Comparison of ENCODE assay signal across 8 mouse cellular contexts in the genomic region with DNA sequence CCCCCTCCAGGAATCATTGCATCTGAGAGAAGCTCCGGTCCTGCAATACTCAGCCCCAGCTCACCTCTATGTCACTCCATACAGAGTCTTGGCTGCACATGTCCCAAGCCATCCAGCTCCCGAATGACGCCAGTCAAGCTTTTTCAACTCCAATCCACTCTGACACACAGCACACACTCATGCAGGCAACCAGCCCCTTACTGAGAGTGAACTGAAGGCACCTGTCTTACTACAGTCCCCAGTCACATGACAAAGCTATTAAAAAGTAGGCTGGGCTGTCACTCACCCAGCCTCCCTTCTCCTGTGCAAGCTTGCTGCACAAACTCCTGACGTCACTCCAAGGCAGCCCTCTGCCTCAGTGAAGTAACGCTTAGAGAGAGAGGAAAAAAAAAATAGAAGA. TPM values are rescaled to one million over a fixed set of nuclear protein-coding genes. Genes with fewer than 3 reads are reported as not detected.
DNase-seq lines count a peak whose midpoint lies in the region; ATAC-seq and TF ChIP-seq lines count a peak whose summit lies in the region.

No protein-coding gene starts in this region.

- no peak for DNase-seq in thymus, adult 2 months
- no peak for DNase-seq in thymus, postnatal 14 days
- peak; percentile 68 for DNase-seq in embryo, embryonic 10 days (ENCODE audit: low spot score)
- DNase-seq in gastrocnemius, postnatal 36 days, result peak; percentile 15 to 24
- DNase-seq in naive thymus-derived CD4-positive, alpha-beta T cell, adult 2 months (ENCODE audit: low read depth), result peak; percentile 27
- no peak for DNase-seq in urinary bladder, adult 2 months (ENCODE audit: low spot score)

- peak; percentile 89 for ATAC-seq in intestine, embryonic 16.5 days
- peak; percentile 57 for ATAC-seq in liver, embryonic 12.5 days

- H3K9ac ChIP-seq in intestine, embryonic 16.5 days (ENCODE audit: low read depth, low read length), result peak overlapping the region; percentile 53
- no peak overlapping the region for H3K9ac ChIP-seq in liver, embryonic 12.5 days

- peaks cover 7% of the 10 kb centered on the region for H3K4me1 ChIP-seq in thymus, adult 2 months (replicated peaks; ENCODE audit: control insufficient read depth, insufficient read depth, low read length)
- H3K4me1 ChIP-seq in intestine, embryonic 16.5 days (ENCODE audit: control insufficient read depth, insufficient read depth, low read length), result peaks cover 8% of the 10 kb centered on the region
- H3K4me1 ChIP-seq in liver, embryonic 12.5 days, result no peaks in the 10 kb centered on the region

- no peak overlapping the region for H3K27ac ChIP-seq in thymus, adult 2 months (ENCODE audit: control insufficient read depth, insufficient read depth, low read length)
- H3K27ac ChIP-seq in intestine, embryonic 16.5 days (ENCODE audit: low read length), result peak overlapping the region; percentile 88
- H3K27ac ChIP-seq in liver, embryonic 12.5 days, result no peak overlapping the region

- H3K27me3 ChIP-seq in thymus, adult 2 months (ENCODE audit: control insufficient read depth, insufficient read depth, low read length), result no peaks in the 10 kb centered on the region
- H3K27me3 ChIP-seq in intestine, embryonic 16.5 days (replicated peaks; ENCODE audit: control insufficient read depth, insufficient read depth, low read length), result no peaks in the 10 kb centered on the region
- peaks cover 6% of the 10 kb centered on the region; the same call in 1 of the 2 replicates for H3K27me3 ChIP-seq in liver, embryonic 12.5 days (replicated peaks)

- TF ChIP-seq POLR2A in thymus, adult 2 months (IDR thresholded peaks at IDR 0.05; ENCODE audit: control insufficient read depth, extremely low read depth, insufficient read depth, low read length, poor library complexity), result no peak

- no peaks in the 10 kb centered on the region for H3K9me3 ChIP-seq in intestine, embryonic 16.5 days (ENCODE audit: control insufficient read depth, low read length)
- no peaks in the 10 kb centered on the region for H3K9me3 ChIP-seq in liver, embryonic 12.5 days (replicated peaks)

- no peaks in the 10 kb centered on the region for H3K36me3 ChIP-seq in thymus, adult 2 months (ENCODE audit: control insufficient read depth, insufficient read depth, low read length)
- H3K36me3 ChIP-seq in intestine, embryonic 16.5 days (ENCODE audit: control insufficient read depth, insufficient read depth, low read length), result no peaks in the 10 kb centered on the region
- no peaks in the 10 kb centered on the region for H3K36me3 ChIP-seq in liver, embryonic 12.5 days

- peak overlapping the region; percentile 14; the same call in 1 of the 2 replicates for H3K4me3 ChIP-seq in thymus, adult 2 months (ENCODE audit: control insufficient read depth, insufficient read depth, low read length)
- peak overlapping the region; percentile 67 for H3K4me3 ChIP-seq in intestine, embryonic 16.5 days (ENCODE audit: low read length)
- H3K4me3 ChIP-seq in liver, embryonic 12.5 days, result peak overlapping the region; percentile 51

- TF ChIP-seq CTCF in thymus, adult 2 months (IDR thresholded peaks at IDR 0.05; ENCODE audit: borderline replicate concordance, control insufficient read depth, extremely low read depth, insufficient read depth, low read length, poor library complexity), result no peak

- intact Hi-C loops in gastrocnemius, postnatal 36 days (cut with DNase I), result no loop called here

- 4% methylated on average over 5 of the region's 5 CpGs for WGBS in thymus, adult 2 months
- 4% methylated on average over 5 of the region's 5 CpGs for WGBS in intestine, embryonic 16.5 days
- 15% methylated on average over 5 of the region's 5 CpGs for WGBS in liver, embryonic 12.5 days (ENCODE audit: insufficient replicate concordance)

- peak overlapping the region; percentile 75 for H3K4me2 ChIP-seq in intestine, embryonic 16.5 days (ENCODE audit: low read depth, low read length)
- H3K4me2 ChIP-seq in liver, embryonic 12.5 days, result peak overlapping the region; percentile 57

RNA-seq across cellular contexts. Expression of a gene that starts 13.9 kb away (rescaled TPM):
- 0.57 and 1.4 TPM in 2 replicates for polyA plus RNA-seq in thymus, adult 2 months (2012; rRNA removed)
- total RNA-seq in gastrocnemius, postnatal 36 days (2021), result 10 to 100 TPM; 32.1 to 59.9 TPM
- polyA plus RNA-seq in intestine, embryonic 16.5 days (2015; fragmentation: Nextera tagmentation; extraction: Ambion mirVana), result 8.9 and 10.5 TPM in 2 replicates
- polyA plus RNA-seq in liver, embryonic 12.5 days (2016; fragmentation: Nextera tagmentation; extraction: Ambion mirVana), result 2.2 and 2.5 TPM in 2 replicates
- 2.4 and 2.6 TPM in 2 replicates for polyA plus RNA-seq in urinary bladder, adult 2 months (2012; rRNA removed)

Comparison
In these comparisons a context has a peak if more than half of its experiments do, and no peak if none do; other contexts are left out.
1. DNase-seq: peak in embryo, embryonic 10 days (single experiment), gastrocnemius, postnatal 36 days (2 of 2) and naive thymus-derived CD4-positive, alpha-beta T cell, adult 2 months (single experiment); none in thymus, adult 2 months (single experiment), thymus, postnatal 14 days (single experiment) and urinary bladder, adult 2 months (single experiment).
2. H3K4me3 ChIP-seq: peak in every context shown above with its lines; median percentile 67 in intestine, embryonic 16.5 days; 51 in liver, embryonic 12.5 days; 14 in thymus, adult 2 months.